Mouse (Mus musculus): ENCODE measurements at regions not wholly inside any gene's neighbourhood (a gene's known extent, or its start where the extent isn't known, plus 50 kb on each side); places are given as distances from the start of the nearest gene placed in this dataset.

DNA sequence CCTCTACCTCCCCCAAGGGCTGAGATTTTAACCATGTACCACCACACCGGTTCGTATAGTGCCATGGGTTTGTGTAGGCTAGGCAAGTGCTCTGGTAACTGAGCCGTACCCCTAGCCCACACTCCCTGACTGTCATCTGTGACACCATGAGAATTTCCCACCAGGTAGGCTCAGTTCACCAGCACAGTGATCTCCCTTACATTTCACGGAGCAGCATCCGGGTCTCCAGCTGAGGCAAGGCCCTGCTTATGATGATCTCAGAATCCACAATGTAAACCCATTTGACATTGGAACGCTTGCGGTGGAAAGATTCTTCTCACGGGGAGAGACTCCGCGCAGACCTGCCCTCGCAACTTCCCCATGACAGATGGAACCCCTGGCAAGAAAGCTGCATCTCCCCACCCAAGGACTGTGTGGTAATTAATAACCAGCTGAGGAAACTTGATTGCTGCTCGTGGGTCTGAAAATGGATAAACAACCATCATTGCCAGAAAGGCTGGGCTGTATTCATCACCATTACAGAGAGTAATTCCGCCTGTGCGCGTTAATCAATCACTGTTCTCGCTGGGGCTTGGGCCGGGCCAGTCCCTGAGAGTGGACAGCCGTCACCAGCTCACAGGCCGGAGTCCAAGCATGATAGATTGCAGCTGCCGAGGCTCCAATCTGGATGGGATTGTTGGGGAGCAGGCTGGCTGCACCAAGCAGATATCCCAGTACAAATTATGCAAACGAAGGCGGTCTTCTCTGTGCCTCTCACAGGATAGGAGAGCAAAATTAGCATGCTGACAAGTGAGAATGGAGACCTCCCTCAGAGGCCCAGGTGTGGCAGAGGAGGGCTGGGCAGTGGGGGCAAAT is 492.3 kb downstream of the Fam19a5 start:
- ATAC-seq (ENCODE audit: insufficient number of reproducible peaks, low FRiP score, low TSS enrichment, low read depth), result no peak
- Histone ChIP-seq H3K4me3 (no peak overlapping the region), H3K27ac (no peak overlapping the region), H3K36me3 (no peaks in the 10 kb centered on the region), H3K4me1 (no peaks in the 10 kb centered on the region), H3K4me2 (no peak overlapping the region), H3K27me3 (no peaks in the 10 kb centered on the region), H3K9ac (no peak overlapping the region), H3K9me3 (no peaks in the 10 kb centered on the region)
- WGBS, result 60% methylated on average over 22 of the region's 22 CpGs

DNA sequence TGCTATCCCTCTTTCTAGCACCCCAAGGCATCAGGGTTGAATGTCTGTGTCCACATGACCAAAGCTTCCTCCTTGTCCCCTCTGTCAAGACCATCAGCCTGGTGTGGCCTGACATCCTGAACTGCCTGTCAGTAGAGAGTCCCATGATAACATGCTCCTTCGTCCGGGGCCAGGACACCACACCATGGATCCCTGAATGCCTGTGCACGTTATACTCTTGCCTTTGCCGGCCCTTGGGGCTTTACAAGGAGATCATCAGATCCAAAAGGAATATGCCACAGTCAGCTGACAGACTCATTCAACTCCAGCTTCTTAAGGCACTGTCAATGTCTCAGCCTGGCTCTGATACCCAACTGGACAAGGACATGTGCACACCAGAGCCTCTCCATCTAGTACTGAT is 493.5 kb downstream of the Fam19a5 start:
- 89% methylated on average over 4 of the region's 4 CpGs for WGBS
- no peak overlapping the region for H3K4me2 ChIP-seq
- H3K36me3 ChIP-seq, result no peaks in the 10 kb centered on the region
- H3K27me3 ChIP-seq, result no peaks in the 10 kb centered on the region
- no peak for ATAC-seq (ENCODE audit: insufficient number of reproducible peaks, low FRiP score, low TSS enrichment, low read depth)
- no peak overlapping the region for H3K27ac ChIP-seq
- no peaks in the 10 kb centered on the region for H3K4me1 ChIP-seq
- no peak overlapping the region for H3K4me3 ChIP-seq
- no peaks in the 10 kb centered on the region for H3K9me3 ChIP-seq
- H3K9ac ChIP-seq, result no peak overlapping the region

DNA sequence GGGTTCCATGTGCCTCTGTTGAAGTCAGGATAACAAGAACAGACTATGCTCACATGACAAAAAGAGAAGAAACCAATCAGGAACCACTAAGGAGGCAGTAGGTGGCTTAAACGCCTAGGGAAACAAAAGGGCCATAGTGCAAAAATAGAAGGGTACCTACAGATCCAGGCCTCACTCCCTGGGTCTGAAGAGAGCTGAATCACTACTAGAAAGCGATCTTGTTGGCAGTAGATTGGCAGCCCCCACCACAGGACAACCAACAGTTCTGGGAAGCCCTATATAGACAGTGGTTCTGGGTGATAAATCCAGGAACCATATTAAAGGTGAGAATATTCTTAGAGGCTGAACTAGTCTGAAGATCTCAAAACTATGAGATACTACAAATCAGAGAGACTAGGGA is 498.7 kb downstream of the Fam19a5 start:
- ATAC-seq (ENCODE audit: insufficient number of reproducible peaks, low FRiP score, low TSS enrichment, low read depth), result no peak
- no peaks in the 10 kb centered on the region for H3K36me3 ChIP-seq
- no peak overlapping the region for H3K4me2 ChIP-seq
- H3K4me3 ChIP-seq, result no peak overlapping the region
- H3K27ac ChIP-seq, result no peak overlapping the region
- H3K4me1 ChIP-seq, result no peaks in the 10 kb centered on the region
- H3K27me3 ChIP-seq, result no peaks in the 10 kb centered on the region
- 73% methylated on average over 2 of the region's 2 CpGs for WGBS
- H3K9ac ChIP-seq, result no peak overlapping the region
- no peaks in the 10 kb centered on the region for H3K9me3 ChIP-seq

DNA sequence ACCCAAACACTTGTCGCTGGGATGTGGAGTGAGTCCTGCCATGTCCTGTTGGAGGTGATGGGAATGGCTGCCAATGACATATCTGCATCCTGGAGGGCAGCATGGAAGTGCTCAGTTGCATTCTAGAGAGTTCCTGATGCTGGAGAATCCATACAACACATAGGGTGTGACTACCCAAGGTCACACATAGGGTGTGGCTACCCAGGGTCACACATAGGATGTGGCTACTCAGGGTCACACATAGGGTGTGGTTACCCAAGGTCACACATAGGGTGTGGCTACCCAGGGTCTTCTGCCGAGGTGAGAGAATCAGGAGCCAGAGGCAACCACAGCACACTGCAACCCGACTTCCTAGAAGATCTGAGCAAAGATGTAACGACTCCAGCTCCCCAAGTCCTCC is 514.0 kb downstream of the Fam19a5 start:
- no peak overlapping the region for H3K4me2 ChIP-seq
- no peak overlapping the region for H3K9ac ChIP-seq
- H3K27me3 ChIP-seq, result no peaks in the 10 kb centered on the region
- no peak for ATAC-seq (ENCODE audit: insufficient number of reproducible peaks, low FRiP score, low TSS enrichment, low read depth)
- no peak overlapping the region for H3K27ac ChIP-seq
- no peaks in the 10 kb centered on the region for H3K4me1 ChIP-seq
- no peak overlapping the region for H3K4me3 ChIP-seq
- WGBS, result 59% methylated on average over 4 of the region's 4 CpGs
- no peaks in the 10 kb centered on the region for H3K9me3 ChIP-seq
- H3K36me3 ChIP-seq, result no peaks in the 10 kb centered on the region

DNA sequence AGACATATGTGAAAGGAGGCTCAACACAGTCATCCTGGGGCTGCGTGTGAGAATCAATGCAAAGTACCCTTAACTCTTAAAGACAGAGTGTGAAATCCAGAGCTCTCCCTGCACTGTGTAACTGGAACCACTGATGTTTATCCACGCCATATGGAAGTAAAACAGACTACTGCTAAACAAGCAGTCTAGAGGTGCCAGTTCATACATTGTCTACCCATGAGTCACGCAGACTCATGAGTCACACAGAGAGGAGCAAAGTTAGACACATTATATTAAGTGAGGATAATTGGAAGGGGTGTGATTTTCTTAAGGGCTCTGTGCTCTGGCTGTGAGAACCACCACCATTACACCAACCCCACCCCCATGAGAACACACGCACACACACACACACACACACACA is 516.8 kb downstream of the Fam19a5 start:
- Histone ChIP-seq H3K9ac (no peak overlapping the region), H3K36me3 (no peaks in the 10 kb centered on the region), H3K4me1 (no peaks in the 10 kb centered on the region), H3K9me3 (no peaks in the 10 kb centered on the region), H3K4me3 (no peak overlapping the region), H3K27me3 (no peaks in the 10 kb centered on the region), H3K4me2 (no peak overlapping the region), H3K27ac (no peak overlapping the region)
- WGBS, result 82% methylated on average over 4 of the region's 4 CpGs
- ATAC-seq (ENCODE audit: insufficient number of reproducible peaks, low FRiP score, low TSS enrichment, low read depth), result no peak

DNA sequence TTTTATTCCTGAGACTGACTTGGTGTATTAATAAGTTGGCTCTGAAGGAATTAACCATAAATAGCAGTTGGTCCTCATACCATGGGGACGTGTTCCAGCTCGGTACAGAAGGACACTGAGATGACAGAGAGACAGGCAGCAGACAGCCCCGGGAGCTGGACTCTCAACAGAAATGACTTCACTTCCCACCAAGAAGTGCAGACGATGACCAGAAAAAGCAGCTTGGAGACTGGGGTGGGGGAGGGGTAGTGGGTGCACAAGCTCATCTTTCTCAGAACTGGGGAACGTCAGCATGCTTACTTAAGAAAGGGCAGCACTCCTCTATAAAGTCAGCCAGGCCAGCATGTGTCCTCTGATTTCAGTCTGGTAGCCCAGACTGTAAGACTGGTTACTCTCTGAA is 518.9 kb downstream of the Fam19a5 start:
- ATAC-seq (ENCODE audit: insufficient number of reproducible peaks, low FRiP score, low TSS enrichment, low read depth), result no peak
- H3K27me3 ChIP-seq, result no peaks in the 10 kb centered on the region
- no peaks in the 10 kb centered on the region for H3K9me3 ChIP-seq
- no peak overlapping the region for H3K27ac ChIP-seq
- no peak overlapping the region for H3K9ac ChIP-seq
- 42% methylated on average over 5 of the region's 5 CpGs for WGBS
- H3K36me3 ChIP-seq, result no peaks in the 10 kb centered on the region
- no peaks in the 10 kb centered on the region for H3K4me1 ChIP-seq
- H3K4me2 ChIP-seq, result no peak overlapping the region
- no peak overlapping the region for H3K4me3 ChIP-seq

DNA sequence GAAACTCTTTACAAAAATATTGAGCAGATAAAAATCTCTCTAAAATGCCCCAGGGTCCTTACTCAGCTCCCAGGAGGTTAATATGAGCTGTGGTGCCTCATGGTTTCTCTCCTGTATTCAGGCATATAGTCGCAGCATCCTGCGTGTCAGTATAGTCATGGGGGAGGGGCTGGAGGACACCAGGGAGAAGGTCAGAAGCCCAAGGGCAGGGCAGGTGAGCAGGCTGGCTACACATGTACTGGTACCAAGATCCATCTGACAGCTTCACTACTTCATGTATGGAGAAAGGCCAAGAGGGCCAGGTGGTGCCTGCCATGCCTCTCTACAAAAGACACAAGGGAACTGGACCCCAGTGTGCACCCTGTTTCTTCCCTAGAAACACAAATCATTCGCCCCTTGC is 524.4 kb downstream of the Fam19a5 start:
- Histone ChIP-seq H3K9ac (no peak overlapping the region), H3K36me3 (no peaks in the 10 kb centered on the region), H3K9me3 (no peaks in the 10 kb centered on the region), H3K27ac (no peak overlapping the region), H3K4me2 (no peak overlapping the region), H3K4me1 (no peaks in the 10 kb centered on the region), H3K27me3 (no peaks in the 10 kb centered on the region), H3K4me3 (no peak overlapping the region)
- WGBS, result 75% methylated on average over 3 of the region's 3 CpGs
- no peak for ATAC-seq (ENCODE audit: insufficient number of reproducible peaks, low FRiP score, low TSS enrichment, low read depth)

DNA sequence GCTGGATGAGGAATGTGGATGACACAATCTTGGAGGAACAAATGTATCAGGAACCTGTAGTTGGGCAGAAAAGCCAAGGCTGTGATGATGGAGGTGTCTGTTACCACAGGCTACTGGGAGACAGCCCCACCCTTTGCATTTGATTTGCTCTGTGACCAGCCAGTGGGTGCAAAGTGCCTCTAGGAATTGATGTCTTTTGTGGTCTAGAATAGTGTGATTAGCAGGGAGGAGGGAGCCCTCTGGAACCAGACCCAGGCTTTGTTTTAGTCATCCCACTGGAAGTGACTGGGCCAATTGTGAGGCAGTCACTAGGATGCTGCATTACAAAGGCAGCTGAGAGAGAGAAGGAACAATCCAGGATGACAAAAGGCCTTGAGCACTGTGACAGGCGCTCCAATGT is 527.4 kb upstream of the Zdhhc25 start:
- no peak overlapping the region for H3K4me3 ChIP-seq
- WGBS, result 64% methylated on average over 1 of the region's 1 CpGs
- ATAC-seq (ENCODE audit: insufficient number of reproducible peaks, low FRiP score, low TSS enrichment, low read depth), result no peak
- no peaks in the 10 kb centered on the region for H3K9me3 ChIP-seq
- no peak overlapping the region for H3K27ac ChIP-seq
- H3K9ac ChIP-seq, result no peak overlapping the region
- H3K36me3 ChIP-seq, result no peaks in the 10 kb centered on the region
- no peaks in the 10 kb centered on the region for H3K27me3 ChIP-seq
- no peak overlapping the region for H3K4me2 ChIP-seq
- H3K4me1 ChIP-seq, result no peaks in the 10 kb centered on the region

DNA sequence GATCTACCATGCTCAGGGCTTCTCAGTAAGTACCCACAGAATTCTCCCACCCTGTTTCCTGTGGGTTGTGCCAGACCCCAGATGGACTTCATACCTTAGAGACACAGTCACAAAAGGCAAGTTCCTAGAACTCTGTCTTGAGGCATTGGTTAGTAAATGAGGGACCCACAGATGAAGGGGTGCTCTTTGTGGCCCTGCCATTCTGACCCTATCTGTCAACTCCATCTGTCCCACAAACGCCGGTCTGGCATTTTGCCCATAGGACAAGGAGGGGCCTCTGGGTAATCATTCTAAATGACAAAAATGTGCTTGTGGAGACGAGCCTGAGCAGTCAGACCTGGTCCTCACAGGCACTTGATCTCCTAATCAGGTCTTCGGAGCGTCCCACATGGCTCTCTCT is 516.2 kb upstream of the Zdhhc25 start:
- no peak for ATAC-seq (ENCODE audit: insufficient number of reproducible peaks, low FRiP score, low TSS enrichment, low read depth)
- H3K27me3 ChIP-seq, result no peaks in the 10 kb centered on the region
- 41% methylated on average over 5 of the region's 5 CpGs for WGBS
- H3K36me3 ChIP-seq, result no peaks in the 10 kb centered on the region
- no peaks in the 10 kb centered on the region for H3K9me3 ChIP-seq
- H3K27ac ChIP-seq, result no peak overlapping the region
- H3K4me2 ChIP-seq, result no peak overlapping the region
- H3K9ac ChIP-seq, result no peak overlapping the region
- H3K4me1 ChIP-seq, result no peaks in the 10 kb centered on the region
- H3K4me3 ChIP-seq, result no peak overlapping the region

DNA sequence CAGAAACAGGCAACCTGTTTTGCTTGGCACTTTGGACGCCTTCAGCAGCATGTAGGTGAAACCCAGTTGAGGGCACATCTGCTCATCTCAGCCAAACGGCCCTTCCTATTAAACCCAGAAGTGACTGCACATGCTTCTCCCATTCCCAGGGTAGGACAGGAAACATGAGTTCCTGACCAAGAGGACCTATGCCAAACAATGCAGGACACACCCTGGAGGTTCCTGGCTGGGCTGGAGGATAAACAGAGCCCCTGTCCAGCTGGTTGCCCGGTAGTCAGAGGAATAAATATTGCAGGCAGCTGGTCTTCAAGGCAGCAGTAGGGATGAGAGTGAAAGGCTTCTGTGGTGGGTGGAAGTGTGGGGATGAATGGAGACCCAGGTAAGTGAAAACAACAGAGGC is 514.5 kb upstream of the Zdhhc25 start:
- H3K4me2 ChIP-seq, result no peak overlapping the region
- WGBS, result 63% methylated on average over 3 of the region's 3 CpGs
- H3K9me3 ChIP-seq, result no peaks in the 10 kb centered on the region
- ATAC-seq (ENCODE audit: insufficient number of reproducible peaks, low FRiP score, low TSS enrichment, low read depth), result no peak
- no peak overlapping the region for H3K4me3 ChIP-seq
- no peaks in the 10 kb centered on the region for H3K36me3 ChIP-seq
- no peak overlapping the region for H3K9ac ChIP-seq
- H3K27ac ChIP-seq, result no peak overlapping the region
- no peaks in the 10 kb centered on the region for H3K4me1 ChIP-seq
- no peaks in the 10 kb centered on the region for H3K27me3 ChIP-seq

DNA sequence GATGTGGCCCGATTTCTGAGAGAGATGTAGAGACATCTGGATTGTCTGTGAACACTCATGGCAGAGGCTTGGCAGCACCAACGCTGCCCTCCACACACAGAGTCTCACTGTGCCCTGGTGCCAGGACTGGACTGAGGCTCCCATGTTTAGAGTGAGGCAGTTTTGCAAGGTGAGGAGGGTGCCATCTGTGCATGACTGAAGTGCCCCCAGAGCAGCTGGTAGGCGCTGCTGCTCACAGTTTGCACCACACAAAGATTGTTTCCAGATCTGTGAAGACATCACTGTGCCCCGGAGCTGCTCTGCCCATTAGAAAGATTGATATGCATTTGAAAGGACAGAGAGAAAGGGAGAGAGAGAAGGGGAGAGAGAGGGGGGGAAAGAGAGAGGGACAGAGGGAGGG is 510.6 kb upstream of the Zdhhc25 start:
- ATAC-seq (ENCODE audit: insufficient number of reproducible peaks, low FRiP score, low TSS enrichment, low read depth), result no peak
- Histone ChIP-seq H3K9me3 (no peaks in the 10 kb centered on the region), H3K36me3 (no peaks in the 10 kb centered on the region), H3K4me1 (no peaks in the 10 kb centered on the region), H3K27ac (no peak overlapping the region), H3K4me2 (no peak overlapping the region), H3K27me3 (no peaks in the 10 kb centered on the region), H3K4me3 (no peak overlapping the region), H3K9ac (no peak overlapping the region)
- 57% methylated on average over 4 of the region's 4 CpGs for WGBS

DNA sequence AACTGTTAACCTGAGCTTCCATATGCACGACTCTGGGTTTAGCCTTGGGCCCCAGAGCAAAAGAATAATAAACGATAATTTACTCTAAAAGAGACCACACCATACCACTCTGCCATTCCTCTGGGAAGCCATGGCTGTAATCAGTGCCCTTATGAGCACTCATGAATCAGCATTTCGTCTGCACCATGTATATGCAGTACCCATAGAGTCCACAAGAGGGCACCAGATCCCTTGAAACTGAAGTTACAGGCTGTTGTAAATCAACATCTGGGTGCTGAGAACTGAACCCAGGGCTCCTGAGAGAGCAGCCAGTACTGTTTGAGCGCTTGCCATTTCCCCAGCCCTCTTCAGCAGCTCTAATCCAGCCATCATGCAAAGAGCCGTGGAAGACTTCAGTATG is 508.7 kb upstream of the Zdhhc25 start:
- H3K4me1 ChIP-seq, result no peaks in the 10 kb centered on the region
- H3K27me3 ChIP-seq, result no peaks in the 10 kb centered on the region
- no peak overlapping the region for H3K9ac ChIP-seq
- H3K4me2 ChIP-seq, result no peak overlapping the region
- no peaks in the 10 kb centered on the region for H3K36me3 ChIP-seq
- H3K27ac ChIP-seq, result no peak overlapping the region
- ATAC-seq (ENCODE audit: insufficient number of reproducible peaks, low FRiP score, low TSS enrichment, low read depth), result no peak
- H3K4me3 ChIP-seq, result no peak overlapping the region
- 87% methylated on average over 5 of the region's 5 CpGs for WGBS
- no peaks in the 10 kb centered on the region for H3K9me3 ChIP-seq

DNA sequence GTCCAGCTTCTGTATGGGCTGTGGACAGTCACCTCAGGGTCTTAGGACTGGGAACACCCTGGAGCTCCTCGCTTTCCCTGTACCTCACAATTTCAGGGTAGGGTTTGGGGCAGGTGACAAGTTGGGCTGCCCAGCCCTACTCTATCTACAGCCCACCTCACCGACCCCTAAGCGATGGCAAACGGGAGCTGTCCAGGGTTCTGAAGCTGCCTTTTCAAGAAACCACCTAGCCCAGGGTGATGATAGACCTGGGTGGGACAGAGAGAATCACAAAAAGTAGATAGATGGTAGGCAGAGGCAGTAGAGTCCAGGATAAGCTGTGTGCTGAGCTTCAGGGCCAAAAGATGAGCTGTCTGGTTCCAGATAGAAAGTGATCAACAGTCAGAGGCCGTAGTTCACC is 479.7 kb upstream of the Zdhhc25 start:
- Histone ChIP-seq H3K27me3 (no peaks in the 10 kb centered on the region), H3K9ac (no peak overlapping the region), H3K4me1 (no peaks in the 10 kb centered on the region), H3K27ac (no peak overlapping the region), H3K4me2 (no peak overlapping the region), H3K36me3 (no peaks in the 10 kb centered on the region), H3K4me3 (no peak overlapping the region), H3K9me3 (no peaks in the 10 kb centered on the region)
- WGBS, result 41% methylated on average over 5 of the region's 5 CpGs
- ATAC-seq (ENCODE audit: insufficient number of reproducible peaks, low FRiP score, low TSS enrichment, low read depth), result no peak
